Mouse (Mus musculus): Measurements from ENCODE around the gene Acsl5.

- TF ChIP-seq CTCF (IDR thresholded peaks at IDR 0.05; ENCODE audit: insufficient read depth, low read depth, low read length) (peak; percentile 65), POLR2A (IDR thresholded peaks at IDR 0.05; ENCODE audit: insufficient read depth, low read depth, low read length) (no peak)
Measured at GRCm38 (mm10) chr19:55218192-55218739, 33.5 kb upstream of the Acsl5 start.
